Mouse (Mus musculus) liver, embryonic 11.5 days (tissue): ENCODE measurements around the gene Slc25a22. TPM values are rescaled to one million over a fixed set of nuclear protein-coding genes. Genes with fewer than 3 reads are reported as not detected.

ENCODE experiments used
- ATAC-seq: fragments of 200-750 bp; cut with Nextera tagmentation; replicated peaks from 2 replicates; pipeline ENCODE4 v1.8.0; 2017; ENCODE audit warnings: moderate number of reproducible peaks, mild to moderate bottlenecking, moderate TSS enrichment, moderate library complexity; ENCODE audit not compliant: low FRiP score
- DNase-seq: peaks from one replicate; pipeline ENCODE4 v3.0.0-alpha.2; 2017; ENCODE audit warnings: low spot score
- H3K27ac ChIP-seq: fragments of 300-500 bp; sonication (generic); 2 replicates; pipeline ENCODE4 v1.5.1; 2014; ENCODE audit warnings: mild to moderate bottlenecking, low read depth, low read length, control low read depth
- H3K27me3 ChIP-seq: fragments of 300-500 bp; sonication (generic); replicated peaks from 2 replicates; pipeline ENCODE4 v1.6.1; 2014; ENCODE audit warnings: low read length, mixed read lengths; ENCODE audit not compliant: control insufficient read depth, insufficient read depth
- H3K36me3 ChIP-seq: fragments of 300-500 bp; sonication (generic); 2 replicates; pipeline ENCODE4 v1.6.1; 2014; ENCODE audit warnings: mild to moderate bottlenecking, low read length, moderate library complexity, mixed read lengths; ENCODE audit not compliant: control insufficient read depth, insufficient read depth
- H3K4me1 ChIP-seq: fragments of 300-500 bp; sonication (generic); replicated peaks from 2 replicates; pipeline ENCODE4 v1.6.1; 2014; ENCODE audit warnings: low read length, mixed read lengths; ENCODE audit not compliant: control insufficient read depth, insufficient read depth
- H3K4me2 ChIP-seq: fragments of 300-500 bp; sonication (generic); 2 replicates; pipeline ENCODE4 v1.6.1; 2014; ENCODE audit warnings: mild to moderate bottlenecking, control low read depth, moderate library complexity
- H3K4me3 ChIP-seq: fragments of 300-500 bp; sonication (generic); 2 replicates; pipeline ENCODE4 v1.5.1; 2014; ENCODE audit warnings: low read depth, low read length, control low read depth
- H3K9ac ChIP-seq: fragments of 300-500 bp; sonication (generic); 2 replicates; pipeline ENCODE4 v1.6.1; 2014; ENCODE audit warnings: low read depth, low read length, control low read depth
- H3K9me3 ChIP-seq: fragments of 300-500 bp; sonication (generic); 2 replicates; pipeline ENCODE4 v1.6.1; 2016; ENCODE audit warnings: low read length, inconsistent platforms, mixed read lengths; ENCODE audit not compliant: control insufficient read depth
- WGBS: fragments of 180-500 bp; shearing (Covaris S2); extraction: QIAGEN DNeasy Blood & Tissue Kit; methylation state at CpG from one replicate; pipeline ENCODE4 v1.1.7; 2014; 5-methylcytosine and 5-hydroxymethylcytosine counted together
- polyA plus RNA-seq: library from polyadenylated mRNA; unstranded; fragments of >200 nt; fragmentation: Nextera tagmentation; extraction: Ambion mirVana; gene quantifications from 2 replicates; pipeline ENCODE4 v1.2.1, GENCODE M21; 2014

Gene Slc25a22
- polyA plus RNA-seq, 1 experiment from 2014 or later, result 36.9 TPM

GRCm38 (mm10) chr7:141468522-141469211 is 31.0 kb upstream of the Slc25a22 start:
- ATAC-seq, result peak; percentile 80
- Histone ChIP-seq H3K9me3 (no peaks in the 10 kb centered on the region), H3K4me2 (peak overlapping the region; percentile 88), H3K27ac (peak overlapping the region; percentile 72), H3K36me3 (peaks cover 23% of the 10 kb centered on the region), H3K9ac (peak overlapping the region; percentile 85), H3K4me3 (peak overlapping the region; percentile 78), H3K27me3 (peaks cover 21% of the 10 kb centered on the region), H3K4me1 (peaks cover 43% of the 10 kb centered on the region)
- peak; percentile 71 for DNase-seq
- whole genome bisulfite sequencing, result 4% methylated on average over 8 of the region's 8 CpGs

GRCm38 (mm10) chr7:141468164-141468521 is 30.5 kb upstream of the Slc25a22 start:
- peaks cover 26% of the 10 kb centered on the region for H3K27me3 ChIP-seq
- peaks cover 39% of the 10 kb centered on the region for H3K4me1 ChIP-seq
- DNase-seq (no peak), ATAC-seq (no peak)
- H3K4me3 ChIP-seq, result peak overlapping the region; percentile 78
- peaks cover 23% of the 10 kb centered on the region for H3K36me3 ChIP-seq
- peak overlapping the region; percentile 88 for H3K4me2 ChIP-seq
- peak overlapping the region; percentile 85 for H3K9ac ChIP-seq
- H3K9me3 ChIP-seq, result no peaks in the 10 kb centered on the region
- WGBS, result 20% methylated on average over 5 of the region's 5 CpGs
- H3K27ac ChIP-seq, result peak overlapping the region; percentile 72

GRCm38 (mm10) chr7:141467230-141468030 is 29.7 kb upstream of the Slc25a22 start, which contains the start of gene Cd151:
TSS of gene Cd151 (plus strand) at chr7:141467392.
- H3K27me3 ChIP-seq, result peaks cover 32% of the 10 kb centered on the region
- peak within 1 kb of the TSS; percentile 85 for H3K9ac ChIP-seq
- H3K4me3 ChIP-seq, result peak within 1 kb of the TSS; percentile 78
- DNase-seq (peak; percentile 91), ATAC-seq (peak; percentile 81)
- H3K4me2 ChIP-seq, result peak within 1 kb of the TSS; percentile 88
- H3K9me3 ChIP-seq, result no peaks in the 10 kb centered on the region
- H3K27ac ChIP-seq, result peak within 1 kb of the TSS; percentile 72
- H3K36me3 ChIP-seq, result peaks cover 18% of the 10 kb centered on the region
- peaks cover 39% of the 10 kb centered on the region for H3K4me1 ChIP-seq
- under 1% methylated on average over 52 of the region's 52 CpGs for WGBS

- DNase-seq (no peak), ATAC-seq (no peak)
- H3K4me2 ChIP-seq, result peak overlapping the region; percentile 88
Observed at GRCm38 (mm10) chr7:141466607-141467148, 29.0 kb upstream of the Slc25a22 start.

GRCm38 (mm10) chr7:141466045-141466394 is 28.3 kb upstream of the Slc25a22 start:
- Histone ChIP-seq H3K4me2 (0 out of 2 replicates have a peak overlapping the region, but pooled peaks have one; percentile 2), H3K9me3 (no peaks in the 10 kb centered on the region), H3K27ac (no peak overlapping the region), H3K36me3 (peaks cover 10% of the 10 kb centered on the region), H3K9ac (no peak overlapping the region), H3K4me3 (no peak overlapping the region), H3K27me3 (peaks cover 46% of the 10 kb centered on the region), H3K4me1 (peaks cover 41% of the 10 kb centered on the region)
- ATAC-seq (no peak), DNase-seq (no peak)
- WGBS, result 57% methylated on average over 7 of the region's 7 CpGs

More at GRCm38 (mm10) chr7:141466607-141467148, 29.0 kb upstream of the Slc25a22 start:
- Histone ChIP-seq H3K9ac (peak overlapping the region; percentile 85), H3K4me1 (peaks cover 41% of the 10 kb centered on the region), H3K27me3 (peaks cover 40% of the 10 kb centered on the region), H3K9me3 (no peaks in the 10 kb centered on the region), H3K4me3 (peak overlapping the region; percentile 78), H3K36me3 (peaks cover 14% of the 10 kb centered on the region), H3K27ac (peak overlapping the region; percentile 72; the same call in 1 of the 2 replicates)
- WGBS, result 60% methylated on average over 10 of the region's 10 CpGs

GRCm38 (mm10) chr7:141465388-141466044 is 27.8 kb upstream of the Slc25a22 start:
- Histone ChIP-seq H3K27ac (no peak overlapping the region), H3K9me3 (no peaks in the 10 kb centered on the region), H3K4me1 (peaks cover 41% of the 10 kb centered on the region), H3K36me3 (peaks cover 5% of the 10 kb centered on the region), H3K4me3 (no peak overlapping the region), H3K9ac (no peak overlapping the region), H3K4me2 (peak overlapping the region; percentile 55; the same call in 1 of the 2 replicates), H3K27me3 (peaks cover 51% of the 10 kb centered on the region)
- DNase-seq (no peak), ATAC-seq (no peak)
- 42% methylated on average over 9 of the region's 10 CpGs for WGBS

- Histone ChIP-seq H3K4me1 (peaks cover 40% of the 10 kb centered on the region), H3K4me2 (peak overlapping the region; percentile 55), H3K27me3 (peaks cover 55% of the 10 kb centered on the region), H3K9ac (peak overlapping the region; percentile 21), H3K4me3 (peak overlapping the region; percentile 32), H3K9me3 (no peaks in the 10 kb centered on the region), H3K27ac (no peak overlapping the region), H3K36me3 (no peaks in the 10 kb centered on the region; the same call in 1 of the 2 replicates)
- no peak for ATAC-seq
- WGBS, result 9% methylated on average over 38 of the region's 38 CpGs
- DNase-seq, result no peak
Observed at GRCm38 (mm10) chr7:141464603-141465201, 27.0 kb upstream of the Slc25a22 start.
